Mouse (Mus musculus) small intestine, adult 2 months (tissue): ENCODE results near the gene Col4a2. TPM values are rescaled to one million over a fixed set of nuclear protein-coding genes. Genes with fewer than 3 reads are reported as not detected.
A peak's percentile ranks its signal among the peaks of the same experiment; 100 is the strongest.

Experiments used
- H3K27ac ChIP-seq: fragments of 200-500 bp; 2 replicates; pipeline ENCODE4 v1.5.1; 2012; ENCODE audit warnings: low read depth, low read length, control low read depth, inconsistent platforms; ENCODE audit not compliant: insufficient read depth
- H3K27me3 ChIP-seq: fragments of 200-500 bp; 2 replicates; pipeline ENCODE4 v1.6.1; 2012; ENCODE audit warnings: mild to moderate bottlenecking, moderate library complexity, low read length, inconsistent platforms; ENCODE audit not compliant: control insufficient read depth, insufficient read depth
- H3K36me3 ChIP-seq: fragments of 200-500 bp; 2 replicates; pipeline ENCODE4 v1.6.1; 2012; ENCODE audit warnings: mild to moderate bottlenecking, low read length, control low read depth, inconsistent platforms; ENCODE audit not compliant: control insufficient read depth, insufficient read depth
- H3K4me1 ChIP-seq: fragments of 200-500 bp; 2 replicates; pipeline ENCODE4 v1.6.1; 2012; ENCODE audit warnings: low read length, inconsistent platforms, mixed read lengths; ENCODE audit not compliant: control insufficient read depth, insufficient read depth, insufficient read length
- H3K4me3 ChIP-seq: fragments of 200-500 bp; 2 replicates; pipeline ENCODE4 v1.5.1; 2012; ENCODE audit warnings: low read depth, mild to moderate bottlenecking, control low read depth, inconsistent platforms, low read length, moderate library complexity
- CTCF ChIP-seq: fragments of 200-500 bp; IDR thresholded peaks from 2 replicates; pipeline ENCODE4 v1.5.1; 2012; ENCODE audit warnings: low read depth, mild to moderate bottlenecking, control low read depth, inconsistent platforms, low read length, moderate library complexity, mixed read lengths; ENCODE audit not compliant: insufficient replicate concordance, insufficient read length; ENCODE audit errors: extremely low read depth
- POLR2A ChIP-seq: fragments of 200-500 bp; IDR thresholded peaks from 2 replicates; pipeline ENCODE4 v1.6.1; 2012; ENCODE audit warnings: low read depth, mild to moderate bottlenecking, control low read depth, inconsistent platforms, low read length, moderate library complexity
- WGBS: fragments of 180-500 bp; shearing (Covaris S2); methylation state at CpG from one replicate; pipeline ENCODE4 v1.1.7; 2018; 5-methylcytosine and 5-hydroxymethylcytosine counted together
- polyA plus RNA-seq: library from polyadenylated mRNA; depleted of rRNA; stranded (reverse); fragments of >200 nt; gene quantifications from 2 replicates; pipeline ENCODE4 v1.2.3, GENCODE M21; 2012

Col4a2 gene
- polyA plus RNA-seq, 1 experiment: 35.6 TPM

GRCm38 (mm10) chr8:11393607-11394006 lies 81.0 kb downstream of the Col4a2 start:
- H3K36me3 ChIP-seq: no peaks in the 10 kb centered on the region
- no peak for TF ChIP-seq CTCF
- TF ChIP-seq POLR2A: no peak
- H3K4me3 ChIP-seq: no peak overlapping the region
- 57% methylated on average over 8 of the region's 8 CpGs for WGBS
- no peaks in the 10 kb centered on the region for H3K27me3 ChIP-seq
- H3K27ac ChIP-seq: peak overlapping the region; percentile 50
- peaks cover 7% of the 10 kb centered on the region; the same call in 1 of the 2 replicates for H3K4me1 ChIP-seq

DNA sequence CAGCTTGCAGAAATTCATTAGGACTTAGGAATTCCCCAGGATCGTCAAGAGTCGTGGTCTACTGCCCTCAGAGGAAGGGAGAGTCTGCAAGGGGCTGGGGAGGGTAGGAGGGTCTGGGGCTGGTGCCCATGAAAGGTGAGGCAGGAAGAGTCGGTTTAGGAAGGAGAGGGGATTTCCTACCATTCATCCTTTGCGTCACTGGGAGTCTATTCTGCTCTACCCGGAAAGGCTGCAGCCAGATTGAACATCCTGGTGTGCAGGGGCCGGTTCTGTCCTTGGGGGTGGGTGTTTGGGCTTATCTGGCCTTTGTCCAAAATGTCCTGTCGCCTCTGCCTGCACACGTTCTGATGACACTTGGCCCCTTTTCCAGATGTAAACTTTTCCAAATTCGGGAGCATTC lies 82.2 kb downstream of the Col4a2 start:
- H3K27ac ChIP-seq: no peak overlapping the region
- peaks cover 6% of the 10 kb centered on the region; the same call in 1 of the 2 replicates for H3K4me1 ChIP-seq
- H3K4me3 ChIP-seq: no peak overlapping the region
- WGBS: 55% methylated on average over 9 of the region's 9 CpGs
- H3K36me3 ChIP-seq: no peaks in the 10 kb centered on the region
- TF ChIP-seq CTCF: no peak
- TF ChIP-seq POLR2A: no peak
- H3K27me3 ChIP-seq: no peaks in the 10 kb centered on the region

GRCm38 (mm10) chr8:11395601-11396000 lies 83.0 kb downstream of the Col4a2 start:
- no peaks in the 10 kb centered on the region for H3K27me3 ChIP-seq
- no peak overlapping the region for H3K4me3 ChIP-seq
- no peaks in the 10 kb centered on the region for H3K36me3 ChIP-seq
- WGBS: 59% methylated on average over 10 of the region's 10 CpGs
- H3K4me1 ChIP-seq: peaks cover 4% of the 10 kb centered on the region; the same call in 1 of the 2 replicates
- TF ChIP-seq CTCF (no peak), POLR2A (no peak)
- H3K27ac ChIP-seq: peak overlapping the region; percentile 6; the same call in 1 of the 2 replicates

DNA sequence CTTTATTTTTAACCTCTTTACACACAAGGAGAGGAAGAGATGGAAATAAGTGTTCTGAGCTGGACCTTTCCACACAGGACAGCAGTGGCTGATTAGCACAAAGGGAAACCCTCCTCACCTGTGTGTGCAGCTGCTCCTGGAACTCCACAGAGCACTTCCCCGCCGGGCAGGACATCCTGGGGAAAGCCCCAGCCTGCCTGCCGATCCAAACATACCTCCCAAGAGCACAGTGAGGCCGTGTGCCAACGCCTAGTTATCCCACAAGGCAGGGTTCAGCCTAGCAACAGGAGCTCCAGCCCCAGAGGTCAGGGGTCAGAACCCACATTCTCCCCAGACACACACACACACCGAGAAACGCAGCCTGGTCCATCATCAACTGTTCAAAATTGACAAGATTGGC lies 83.5 kb downstream of the Col4a2 start:
- H3K4me1 ChIP-seq: peaks cover 4% of the 10 kb centered on the region; the same call in 1 of the 2 replicates
- no peaks in the 10 kb centered on the region for H3K27me3 ChIP-seq
- TF ChIP-seq CTCF (no peak), POLR2A (no peak)
- WGBS: 30% methylated on average over 7 of the region's 7 CpGs
- H3K27ac ChIP-seq: no peak overlapping the region
- H3K4me3 ChIP-seq: no peak overlapping the region
- no peaks in the 10 kb centered on the region for H3K36me3 ChIP-seq

GRCm38 (mm10) chr8:11397126-11397525 lies 84.5 kb downstream of the Col4a2 start:
- no peaks in the 10 kb centered on the region for H3K27me3 ChIP-seq
- no peak for TF ChIP-seq POLR2A
- TF ChIP-seq CTCF: no peak
- 69% methylated on average over 9 of the region's 9 CpGs for WGBS
- no peak overlapping the region for H3K27ac ChIP-seq
- H3K4me1 ChIP-seq: peaks cover 4% of the 10 kb centered on the region; the same call in 1 of the 2 replicates
- H3K36me3 ChIP-seq: no peaks in the 10 kb centered on the region
- H3K4me3 ChIP-seq: no peak overlapping the region

GRCm38 (mm10) chr8:11399706-11400105 lies 87.1 kb downstream of the Col4a2 start:
- Histone ChIP-seq H3K27me3 (no peaks in the 10 kb centered on the region), H3K4me1 (no peaks in the 10 kb centered on the region; the same call in 1 of the 2 replicates), H3K27ac (0 out of 2 replicates have a peak overlapping the region, but pooled peaks have one; percentile 15), H3K36me3 (no peaks in the 10 kb centered on the region), H3K4me3 (no peak overlapping the region)
- TF ChIP-seq CTCF (no peak), POLR2A (no peak)
- WGBS: 40% methylated on average over 8 of the region's 8 CpGs

DNA sequence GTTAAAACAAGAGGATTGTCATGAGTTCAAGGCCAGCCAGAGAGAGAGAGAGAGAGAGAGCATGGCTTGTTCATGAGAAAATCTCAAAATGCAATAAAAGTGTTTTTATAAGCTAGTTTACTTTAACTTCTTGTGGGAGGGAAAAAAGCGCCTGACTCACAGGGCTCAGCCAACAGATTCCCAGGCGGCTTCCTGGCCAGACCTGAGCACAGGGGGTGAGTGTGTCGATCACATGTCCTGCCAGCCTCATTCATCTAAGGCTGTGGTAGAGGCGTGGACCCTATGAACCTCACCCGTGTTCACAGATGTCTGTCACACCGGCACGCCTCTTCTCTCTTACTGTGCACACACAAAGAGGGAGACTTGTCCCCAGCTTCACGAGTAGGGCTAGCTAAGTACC lies 87.6 kb downstream of the Col4a2 start:
- H3K27me3 ChIP-seq: no peaks in the 10 kb centered on the region
- WGBS: 32% methylated on average over 8 of the region's 8 CpGs
- H3K36me3 ChIP-seq: no peaks in the 10 kb centered on the region
- no peak overlapping the region for H3K4me3 ChIP-seq
- H3K4me1 ChIP-seq: no peaks in the 10 kb centered on the region; the same call in 1 of the 2 replicates
- peak overlapping the region; percentile 53 for H3K27ac ChIP-seq
- TF ChIP-seq POLR2A: no peak
- no peak for TF ChIP-seq CTCF
